Mouse (Mus musculus): ENCODE measurements at regions not wholly inside any gene's neighbourhood (a gene's known extent, or its start where the extent isn't known, plus 50 kb on each side); places are given as distances from the start of the nearest gene placed in this dataset.

- Histone ChIP-seq H3K9me3 (replicated peaks; ENCODE audit: control insufficient read depth, low read length) (no peaks in the 10 kb centered on the region), H3K9ac (ENCODE audit: low read length) (no peak overlapping the region), H3K27me3 (ENCODE audit: control insufficient read depth, insufficient read depth, low read length) (no peaks in the 10 kb centered on the region), H3K4me2 (ENCODE audit: low read depth, low read length) (no peak overlapping the region), H3K4me1 (ENCODE audit: control insufficient read depth, insufficient read depth, low read length) (no peaks in the 10 kb centered on the region), H3K27ac (ENCODE audit: low read length) (no peak overlapping the region), H3K4me3 (replicated peaks; ENCODE audit: low read length) (no peak overlapping the region), H3K36me3 (ENCODE audit: control insufficient read depth, insufficient read depth, low read length) (no peaks in the 10 kb centered on the region)
- no peak for ATAC-seq (ENCODE audit: insufficient read depth, low FRiP score)
- WGBS: 63% methylated on average over 2 of the region's 2 CpGs
Measured at GRCm38 (mm10) chr13:90584766-90585165, 320.4 kb downstream of the Atp6ap1l start.

DNA sequence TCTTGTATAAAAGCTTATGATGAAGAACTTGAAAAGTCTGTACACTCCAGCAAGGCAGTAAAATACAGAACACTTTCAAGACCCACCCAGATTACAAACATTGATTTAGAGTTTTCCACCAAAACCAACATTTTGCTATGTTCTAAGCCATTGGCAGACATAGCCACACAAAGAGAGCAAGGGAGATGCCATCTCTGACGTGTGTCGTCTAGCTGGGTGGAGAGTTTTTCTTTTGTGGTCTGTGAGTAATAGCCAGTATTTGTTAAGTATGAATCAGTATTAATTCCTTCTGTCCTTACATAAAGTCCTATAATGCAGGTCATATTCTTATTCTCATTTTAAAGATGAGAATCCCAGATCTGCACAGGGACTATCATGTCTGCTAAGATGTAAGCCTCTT, 329.8 kb downstream of the Atp6ap1l start:
- Histone ChIP-seq H3K4me2 (ENCODE audit: low read depth, low read length) (no peak overlapping the region), H3K27ac (ENCODE audit: low read length) (no peak overlapping the region), H3K36me3 (ENCODE audit: control insufficient read depth, insufficient read depth, low read length) (no peaks in the 10 kb centered on the region), H3K4me1 (ENCODE audit: control insufficient read depth, insufficient read depth, low read length) (no peaks in the 10 kb centered on the region), H3K9me3 (replicated peaks; ENCODE audit: control insufficient read depth, low read length) (no peaks in the 10 kb centered on the region), H3K4me3 (replicated peaks; ENCODE audit: low read length) (no peak overlapping the region), H3K9ac (ENCODE audit: low read length) (no peak overlapping the region), H3K27me3 (ENCODE audit: control insufficient read depth, insufficient read depth, low read length) (no peaks in the 10 kb centered on the region)
- no peak for ATAC-seq (ENCODE audit: insufficient read depth, low FRiP score)
- WGBS: 73% methylated on average over 2 of the region's 2 CpGs

DNA sequence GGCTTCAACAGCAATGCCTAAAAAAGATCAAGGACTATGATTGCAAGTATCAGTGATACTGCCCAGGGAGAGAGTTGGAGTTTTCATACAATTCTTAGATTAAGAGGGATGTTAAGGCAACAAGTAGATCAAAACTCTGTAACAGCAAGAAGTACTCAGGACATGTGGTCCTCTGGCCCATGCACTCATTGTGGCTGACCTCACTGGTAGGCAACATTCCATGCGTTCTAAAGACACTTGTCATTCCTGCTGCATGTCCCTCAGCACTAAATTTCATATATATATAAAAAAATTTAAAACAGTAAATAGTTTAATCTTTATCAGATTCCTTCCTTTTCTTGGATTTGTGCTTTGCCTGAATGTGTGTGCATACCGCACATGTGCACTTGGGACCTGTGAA, 332.6 kb downstream of the Atp6ap1l start:
- no peak overlapping the region for H3K9ac ChIP-seq (ENCODE audit: low read length)
- H3K27me3 ChIP-seq (ENCODE audit: control insufficient read depth, insufficient read depth, low read length): no peaks in the 10 kb centered on the region
- H3K9me3 ChIP-seq (replicated peaks; ENCODE audit: control insufficient read depth, low read length): no peaks in the 10 kb centered on the region
- H3K36me3 ChIP-seq (ENCODE audit: control insufficient read depth, insufficient read depth, low read length): no peaks in the 10 kb centered on the region
- no peak overlapping the region for H3K4me3 ChIP-seq (replicated peaks; ENCODE audit: low read length)
- 88% methylated on average over 2 of the region's 2 CpGs for WGBS
- no peaks in the 10 kb centered on the region for H3K4me1 ChIP-seq (ENCODE audit: control insufficient read depth, insufficient read depth, low read length)
- H3K27ac ChIP-seq (ENCODE audit: low read length): no peak overlapping the region
- no peak for ATAC-seq (ENCODE audit: insufficient read depth, low FRiP score)
- no peak overlapping the region for H3K4me2 ChIP-seq (ENCODE audit: low read depth, low read length)

DNA sequence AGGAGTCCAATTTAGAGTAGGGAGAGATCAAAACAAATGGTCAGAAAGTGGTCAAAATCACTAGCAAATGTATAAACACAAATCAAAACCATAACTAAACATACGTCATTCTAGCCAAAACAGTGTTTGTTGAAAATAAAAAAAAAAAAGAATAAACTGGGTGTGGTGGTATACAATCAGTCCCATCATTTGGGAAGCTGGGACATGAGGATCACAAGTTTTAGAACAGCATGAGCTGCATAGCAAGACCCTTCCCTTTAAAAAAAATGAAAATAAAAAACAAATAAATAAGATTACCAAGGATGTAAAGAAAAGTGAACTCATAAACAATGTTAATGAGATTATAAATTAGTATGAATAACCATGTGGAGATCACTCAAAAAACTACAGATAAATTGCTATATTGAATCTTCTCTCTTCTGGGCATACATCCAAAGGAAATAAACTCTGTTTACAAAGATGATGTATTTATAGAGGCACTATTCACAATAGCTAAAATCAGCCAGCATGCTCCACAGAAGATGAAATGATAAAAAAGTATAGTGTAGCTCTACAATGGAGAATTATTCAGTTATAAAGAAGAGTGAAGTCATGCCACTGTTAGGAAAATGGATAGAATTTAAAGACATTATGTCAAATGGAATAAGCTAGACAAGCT, 341.8 kb downstream of the Atp6ap1l start:
- WGBS: 78% methylated on average over 1 of the region's 1 CpGs
- H3K4me3 ChIP-seq (replicated peaks; ENCODE audit: low read length): no peak overlapping the region
- H3K4me2 ChIP-seq (ENCODE audit: low read depth, low read length): no peak overlapping the region
- no peaks in the 10 kb centered on the region for H3K9me3 ChIP-seq (replicated peaks; ENCODE audit: control insufficient read depth, low read length)
- no peak overlapping the region for H3K9ac ChIP-seq (ENCODE audit: low read length)
- H3K27me3 ChIP-seq (ENCODE audit: control insufficient read depth, insufficient read depth, low read length): no peaks in the 10 kb centered on the region
- ATAC-seq (ENCODE audit: insufficient read depth, low FRiP score): no peak
- no peaks in the 10 kb centered on the region for H3K4me1 ChIP-seq (ENCODE audit: control insufficient read depth, insufficient read depth, low read length)
- no peak overlapping the region for H3K27ac ChIP-seq (ENCODE audit: low read length)
- no peaks in the 10 kb centered on the region for H3K36me3 ChIP-seq (ENCODE audit: control insufficient read depth, insufficient read depth, low read length)

DNA sequence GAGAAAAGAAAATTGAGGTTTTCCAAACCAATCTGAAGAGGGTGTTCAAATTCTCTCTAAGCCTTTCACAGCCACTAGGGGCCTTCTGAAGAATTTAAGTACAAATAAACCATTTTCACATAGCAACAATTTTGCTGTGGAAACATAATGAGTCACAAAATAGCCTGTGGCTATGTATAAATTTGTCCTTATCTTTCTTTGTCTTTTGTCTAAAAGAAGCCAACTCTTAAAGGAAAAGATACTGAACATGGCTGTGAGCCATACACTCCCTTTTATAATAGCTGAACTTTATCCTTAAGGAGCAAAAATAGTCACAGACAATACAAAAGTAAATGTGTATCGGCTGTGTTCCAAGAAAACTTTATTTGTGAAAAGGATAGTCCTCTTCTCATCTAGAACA, 345.1 kb downstream of the Atp6ap1l start:
- Histone ChIP-seq H3K9me3 (replicated peaks; ENCODE audit: control insufficient read depth, low read length) (no peaks in the 10 kb centered on the region), H3K4me3 (replicated peaks; ENCODE audit: low read length) (no peak overlapping the region), H3K27me3 (ENCODE audit: control insufficient read depth, insufficient read depth, low read length) (no peaks in the 10 kb centered on the region), H3K36me3 (ENCODE audit: control insufficient read depth, insufficient read depth, low read length) (no peaks in the 10 kb centered on the region), H3K27ac (ENCODE audit: low read length) (no peak overlapping the region), H3K9ac (ENCODE audit: low read length) (no peak overlapping the region), H3K4me2 (ENCODE audit: low read depth, low read length) (no peak overlapping the region), H3K4me1 (ENCODE audit: control insufficient read depth, insufficient read depth, low read length) (no peaks in the 10 kb centered on the region)
- 74% methylated on average over 1 of the region's 1 CpGs for WGBS
- no peak for ATAC-seq (ENCODE audit: insufficient read depth, low FRiP score)

DNA sequence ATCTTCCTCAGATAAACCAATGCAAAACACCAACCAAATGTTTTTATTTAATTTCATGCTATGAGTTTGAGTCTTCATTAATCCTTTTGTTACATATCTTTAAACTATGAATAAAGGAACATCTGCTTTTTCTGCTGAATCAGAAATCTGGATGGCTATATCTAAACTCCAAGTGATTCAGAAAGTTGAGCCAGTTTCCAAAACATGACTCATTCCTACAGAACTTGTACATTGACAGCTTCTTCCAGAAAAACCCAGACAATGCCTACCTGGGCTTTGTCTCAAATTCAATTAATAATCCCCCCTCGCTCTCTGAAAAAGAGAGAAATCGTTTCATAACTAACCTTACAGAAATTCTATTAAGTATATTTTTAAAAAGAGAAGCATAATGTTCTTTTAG, 345.7 kb downstream of the Atp6ap1l start:
- H3K27ac ChIP-seq (ENCODE audit: low read length): no peak overlapping the region
- H3K4me3 ChIP-seq (replicated peaks; ENCODE audit: low read length): no peak overlapping the region
- H3K4me2 ChIP-seq (ENCODE audit: low read depth, low read length): no peak overlapping the region
- no peaks in the 10 kb centered on the region for H3K4me1 ChIP-seq (ENCODE audit: control insufficient read depth, insufficient read depth, low read length)
- 87% methylated on average over 2 of the region's 2 CpGs for WGBS
- no peaks in the 10 kb centered on the region for H3K27me3 ChIP-seq (ENCODE audit: control insufficient read depth, insufficient read depth, low read length)
- no peak for ATAC-seq (ENCODE audit: insufficient read depth, low FRiP score)
- H3K36me3 ChIP-seq (ENCODE audit: control insufficient read depth, insufficient read depth, low read length): no peaks in the 10 kb centered on the region
- no peaks in the 10 kb centered on the region for H3K9me3 ChIP-seq (replicated peaks; ENCODE audit: control insufficient read depth, low read length)
- no peak overlapping the region for H3K9ac ChIP-seq (ENCODE audit: low read length)

GRCm38 (mm10) chr13:90551166-90551565, 354.0 kb downstream of the Atp6ap1l start:
- 71% methylated on average over 2 of the region's 2 CpGs for WGBS
- no peak for ATAC-seq (ENCODE audit: insufficient read depth, low FRiP score)
- Histone ChIP-seq H3K4me2 (ENCODE audit: low read depth, low read length) (no peak overlapping the region), H3K4me3 (replicated peaks; ENCODE audit: low read length) (no peak overlapping the region), H3K9me3 (replicated peaks; ENCODE audit: control insufficient read depth, low read length) (no peaks in the 10 kb centered on the region), H3K4me1 (ENCODE audit: control insufficient read depth, insufficient read depth, low read length) (no peaks in the 10 kb centered on the region; the same call in 1 of the 2 replicates), H3K27me3 (ENCODE audit: control insufficient read depth, insufficient read depth, low read length) (no peaks in the 10 kb centered on the region), H3K27ac (ENCODE audit: low read length) (no peak overlapping the region), H3K9ac (ENCODE audit: low read length) (no peak overlapping the region), H3K36me3 (ENCODE audit: control insufficient read depth, insufficient read depth, low read length) (no peaks in the 10 kb centered on the region)

- H3K4me2 ChIP-seq (ENCODE audit: low read depth, low read length): no peak overlapping the region
- H3K36me3 ChIP-seq (ENCODE audit: control insufficient read depth, insufficient read depth, low read length): no peaks in the 10 kb centered on the region
- no peak overlapping the region for H3K27ac ChIP-seq (ENCODE audit: low read length)
- no peak for ATAC-seq (ENCODE audit: insufficient read depth, low FRiP score)
- no peaks in the 10 kb centered on the region; the same call in 1 of the 2 replicates for H3K4me1 ChIP-seq (ENCODE audit: control insufficient read depth, insufficient read depth, low read length)
- no peaks in the 10 kb centered on the region for H3K9me3 ChIP-seq (replicated peaks; ENCODE audit: control insufficient read depth, low read length)
- no peak overlapping the region for H3K4me3 ChIP-seq (replicated peaks; ENCODE audit: low read length)
- no peak overlapping the region for H3K9ac ChIP-seq (ENCODE audit: low read length)
- no peaks in the 10 kb centered on the region for H3K27me3 ChIP-seq (ENCODE audit: control insufficient read depth, insufficient read depth, low read length)
- 66% methylated on average over 1 of the region's 1 CpGs for WGBS
Measured at GRCm38 (mm10) chr13:90546288-90547035, 358.7 kb downstream of the Atp6ap1l start.

GRCm38 (mm10) chr13:90545816-90546215, 359.3 kb downstream of the Atp6ap1l start:
- Histone ChIP-seq H3K4me1 (ENCODE audit: control insufficient read depth, insufficient read depth, low read length) (no peaks in the 10 kb centered on the region; the same call in 1 of the 2 replicates), H3K4me2 (ENCODE audit: low read depth, low read length) (no peak overlapping the region), H3K9ac (ENCODE audit: low read length) (no peak overlapping the region), H3K27ac (ENCODE audit: low read length) (no peak overlapping the region), H3K9me3 (replicated peaks; ENCODE audit: control insufficient read depth, low read length) (no peaks in the 10 kb centered on the region), H3K36me3 (ENCODE audit: control insufficient read depth, insufficient read depth, low read length) (no peaks in the 10 kb centered on the region), H3K4me3 (replicated peaks; ENCODE audit: low read length) (no peak overlapping the region), H3K27me3 (ENCODE audit: control insufficient read depth, insufficient read depth, low read length) (no peaks in the 10 kb centered on the region)
- no peak for ATAC-seq (ENCODE audit: insufficient read depth, low FRiP score)
